Mouse (Mus musculus) liver, embryonic 11.5 days (tissue): ENCODE data around the gene Spred2. TPM values are rescaled to one million over a fixed set of nuclear protein-coding genes. Genes with fewer than 3 reads are reported as not detected.

Experiments used
- ATAC-seq: fragments of 200-750 bp; cut with Nextera tagmentation; replicated peaks from 2 replicates; pipeline ENCODE4 v1.8.0; 2017; ENCODE audit warnings: moderate number of reproducible peaks, mild to moderate bottlenecking, moderate TSS enrichment, moderate library complexity; ENCODE audit not compliant: low FRiP score
- DNase-seq: peaks from one replicate; pipeline ENCODE4 v3.0.0-alpha.2; 2017; ENCODE audit warnings: low spot score
- H3K27ac ChIP-seq: fragments of 300-500 bp; sonication (generic); 2 replicates; pipeline ENCODE4 v1.5.1; 2014; ENCODE audit warnings: mild to moderate bottlenecking, low read depth, low read length, control low read depth
- H3K27me3 ChIP-seq: fragments of 300-500 bp; sonication (generic); replicated peaks from 2 replicates; pipeline ENCODE4 v1.6.1; 2014; ENCODE audit warnings: low read length, mixed read lengths; ENCODE audit not compliant: control insufficient read depth, insufficient read depth
- H3K36me3 ChIP-seq: fragments of 300-500 bp; sonication (generic); 2 replicates; pipeline ENCODE4 v1.6.1; 2014; ENCODE audit warnings: mild to moderate bottlenecking, low read length, moderate library complexity, mixed read lengths; ENCODE audit not compliant: control insufficient read depth, insufficient read depth
- H3K4me1 ChIP-seq: fragments of 300-500 bp; sonication (generic); replicated peaks from 2 replicates; pipeline ENCODE4 v1.6.1; 2014; ENCODE audit warnings: low read length, mixed read lengths; ENCODE audit not compliant: control insufficient read depth, insufficient read depth
- H3K4me2 ChIP-seq: fragments of 300-500 bp; sonication (generic); 2 replicates; pipeline ENCODE4 v1.6.1; 2014; ENCODE audit warnings: mild to moderate bottlenecking, control low read depth, moderate library complexity
- H3K4me3 ChIP-seq: fragments of 300-500 bp; sonication (generic); 2 replicates; pipeline ENCODE4 v1.5.1; 2014; ENCODE audit warnings: low read depth, low read length, control low read depth
- H3K9ac ChIP-seq: fragments of 300-500 bp; sonication (generic); 2 replicates; pipeline ENCODE4 v1.6.1; 2014; ENCODE audit warnings: low read depth, low read length, control low read depth
- H3K9me3 ChIP-seq: fragments of 300-500 bp; sonication (generic); 2 replicates; pipeline ENCODE4 v1.6.1; 2016; ENCODE audit warnings: low read length, inconsistent platforms, mixed read lengths; ENCODE audit not compliant: control insufficient read depth
- WGBS: fragments of 180-500 bp; shearing (Covaris S2); extraction: QIAGEN DNeasy Blood & Tissue Kit; methylation state at CpG from one replicate; pipeline ENCODE4 v1.1.7; 2014; 5-methylcytosine and 5-hydroxymethylcytosine counted together
- polyA plus RNA-seq: library from polyadenylated mRNA; unstranded; fragments of >200 nt; fragmentation: Nextera tagmentation; extraction: Ambion mirVana; gene quantifications from 2 replicates; pipeline ENCODE4 v1.2.1, GENCODE M21; 2014

Spred2 gene
- polyA plus RNA-seq: 4.8 and 5.0 TPM in 2 replicates

GRCm38 (mm10) chr11:19923888-19924756, at the start of gene Spred2:
Gene Spred2, plus strand, starts transcription at chr11:19924375.
- Histone ChIP-seq H3K9me3 (no peaks in the 10 kb centered on the region), H3K4me3 (peak within 1 kb of the TSS; percentile 77), H3K36me3 (no peaks in the 10 kb centered on the region), H3K27ac (peak within 1 kb of the TSS; percentile 87), H3K27me3 (no peaks in the 10 kb centered on the region), H3K4me2 (peak within 1 kb of the TSS; percentile 86), H3K9ac (peak within 1 kb of the TSS; percentile 82), H3K4me1 (peaks cover 22% of the 10 kb centered on the region)
- ATAC-seq: peak; percentile 60
- DNase-seq: peak; percentile 86
- WGBS: under 1% methylated on average over 55 of the region's 57 CpGs

- ATAC-seq: no peak
- H3K4me1 ChIP-seq: no peaks in the 10 kb centered on the region
- H3K36me3 ChIP-seq: no peaks in the 10 kb centered on the region
- no peak for DNase-seq
- H3K9ac ChIP-seq: no peak overlapping the region
- no peak overlapping the region for H3K4me3 ChIP-seq
- 54% methylated on average over 12 of the region's 12 CpGs for WGBS
- H3K4me2 ChIP-seq: no peak overlapping the region
- H3K9me3 ChIP-seq: no peaks in the 10 kb centered on the region
- no peak overlapping the region for H3K27ac ChIP-seq
- H3K27me3 ChIP-seq: no peaks in the 10 kb centered on the region
Observed at GRCm38 (mm10) chr11:19875551-19875950, 48.6 kb upstream of the Spred2 start.

GRCm38 (mm10) chr11:19875964-19876363, 48.2 kb upstream of the Spred2 start:
- no peak overlapping the region for H3K4me2 ChIP-seq
- ATAC-seq (no peak), DNase-seq (no peak)
- no peaks in the 10 kb centered on the region for H3K27me3 ChIP-seq
- no peak overlapping the region for H3K27ac ChIP-seq
- 76% methylated on average over 5 of the region's 5 CpGs for WGBS
- H3K9me3 ChIP-seq: no peaks in the 10 kb centered on the region
- no peaks in the 10 kb centered on the region for H3K4me1 ChIP-seq
- H3K4me3 ChIP-seq: no peak overlapping the region
- H3K9ac ChIP-seq: no peak overlapping the region
- no peaks in the 10 kb centered on the region for H3K36me3 ChIP-seq

- H3K4me2 ChIP-seq: no peak overlapping the region
- no peak overlapping the region for H3K4me3 ChIP-seq
- DNase-seq (no peak), ATAC-seq (no peak)
- WGBS: 66% methylated on average over 4 of the region's 4 CpGs
- H3K27me3 ChIP-seq: no peaks in the 10 kb centered on the region
- no peaks in the 10 kb centered on the region for H3K9me3 ChIP-seq
- H3K36me3 ChIP-seq: no peaks in the 10 kb centered on the region
- no peak overlapping the region for H3K27ac ChIP-seq
- H3K9ac ChIP-seq: no peak overlapping the region
- no peaks in the 10 kb centered on the region for H3K4me1 ChIP-seq
Observed at GRCm38 (mm10) chr11:19877239-19877915, 46.8 kb upstream of the Spred2 start.

- Histone ChIP-seq H3K27me3 (no peaks in the 10 kb centered on the region), H3K4me1 (no peaks in the 10 kb centered on the region), H3K27ac (no peak overlapping the region), H3K4me3 (no peak overlapping the region), H3K9me3 (no peaks in the 10 kb centered on the region), H3K36me3 (no peaks in the 10 kb centered on the region), H3K9ac (no peak overlapping the region), H3K4me2 (no peak overlapping the region)
- ATAC-seq: no peak
- 73% methylated on average over 2 of the region's 2 CpGs for WGBS
- DNase-seq: no peak
Observed at GRCm38 (mm10) chr11:19881342-19881741, 42.8 kb upstream of the Spred2 start.

- ATAC-seq (no peak), DNase-seq (no peak)
- H3K36me3 ChIP-seq: no peaks in the 10 kb centered on the region
- H3K27ac ChIP-seq: no peak overlapping the region
- H3K4me3 ChIP-seq: no peak overlapping the region
- no peaks in the 10 kb centered on the region; the same call in 1 of the 2 replicates for H3K4me1 ChIP-seq
- no peaks in the 10 kb centered on the region for H3K9me3 ChIP-seq
- no peaks in the 10 kb centered on the region for H3K27me3 ChIP-seq
- 19% methylated on average over 6 of the region's 6 CpGs for WGBS
- no peak overlapping the region for H3K9ac ChIP-seq
- H3K4me2 ChIP-seq: no peak overlapping the region
Observed at GRCm38 (mm10) chr11:19890700-19891406, 33.3 kb upstream of the Spred2 start.

GRCm38 (mm10) chr11:19893233-19893632, 30.9 kb upstream of the Spred2 start:
- Histone ChIP-seq H3K4me2 (no peak overlapping the region), H3K4me1 (no peaks in the 10 kb centered on the region; the same call in 1 of the 2 replicates), H3K4me3 (no peak overlapping the region), H3K27me3 (no peaks in the 10 kb centered on the region), H3K9ac (no peak overlapping the region), H3K36me3 (no peaks in the 10 kb centered on the region), H3K9me3 (no peaks in the 10 kb centered on the region), H3K27ac (no peak overlapping the region)
- DNase-seq (no peak), ATAC-seq (no peak)
- WGBS: 87% methylated on average over 3 of the region's 3 CpGs

GRCm38 (mm10) chr11:19899621-19900020, 24.6 kb upstream of the Spred2 start:
- no peak overlapping the region for H3K27ac ChIP-seq
- no peak overlapping the region for H3K4me3 ChIP-seq
- WGBS: 77% methylated on average over 5 of the region's 5 CpGs
- H3K36me3 ChIP-seq: no peaks in the 10 kb centered on the region
- H3K4me1 ChIP-seq: no peaks in the 10 kb centered on the region
- H3K27me3 ChIP-seq: no peaks in the 10 kb centered on the region
- H3K4me2 ChIP-seq: no peak overlapping the region
- DNase-seq (no peak), ATAC-seq (no peak)
- H3K9ac ChIP-seq: no peak overlapping the region
- H3K9me3 ChIP-seq: no peaks in the 10 kb centered on the region
